Mouse (Mus musculus): ENCODE data around the gene Rftn1. TPM values are rescaled to one million over a fixed set of nuclear protein-coding genes. Genes with fewer than 3 reads are reported as not detected.
"Not testable (repeated sequence)": the region's sequence is repeated elsewhere in the genome, so short reads cannot be mapped to it uniquely, and the experiment has no call there.

Rftn1 gene
- polyA plus RNA-seq, 1 experiment from 2014 or later: 37.8 TPM

- H3K4me2 ChIP-seq (ENCODE audit: low read depth, low read length): no peak overlapping the region
- ATAC-seq (replicated peaks; ENCODE audit: extremely low read depth, insufficient read depth, low FRiP score): peak; percentile 78
- H3K27ac ChIP-seq (ENCODE audit: low read length): peak overlapping the region; percentile 8
- peaks cover 26% of the 10 kb centered on the region for H3K4me1 ChIP-seq (ENCODE audit: control insufficient read depth, insufficient read depth, low read length)
- no peaks in the 10 kb centered on the region for H3K36me3 ChIP-seq (ENCODE audit: control insufficient read depth, insufficient read depth)
- H3K9me3 ChIP-seq (replicated peaks; ENCODE audit: control insufficient read depth, low read length): no peaks in the 10 kb centered on the region
- H3K4me3 ChIP-seq (ENCODE audit: low read length): no peak overlapping the region
- WGBS: 46% methylated on average over 4 of the region's 4 CpGs
- H3K27me3 ChIP-seq (ENCODE audit: control insufficient read depth, insufficient read depth, low read length): no peaks in the 10 kb centered on the region
- H3K9ac ChIP-seq (ENCODE audit: low read length): no peak overlapping the region
These were observed 70.4 kb downstream of the Rftn1 start for GRCm38 (mm10) chr17:50120098-50120497.

DNA sequence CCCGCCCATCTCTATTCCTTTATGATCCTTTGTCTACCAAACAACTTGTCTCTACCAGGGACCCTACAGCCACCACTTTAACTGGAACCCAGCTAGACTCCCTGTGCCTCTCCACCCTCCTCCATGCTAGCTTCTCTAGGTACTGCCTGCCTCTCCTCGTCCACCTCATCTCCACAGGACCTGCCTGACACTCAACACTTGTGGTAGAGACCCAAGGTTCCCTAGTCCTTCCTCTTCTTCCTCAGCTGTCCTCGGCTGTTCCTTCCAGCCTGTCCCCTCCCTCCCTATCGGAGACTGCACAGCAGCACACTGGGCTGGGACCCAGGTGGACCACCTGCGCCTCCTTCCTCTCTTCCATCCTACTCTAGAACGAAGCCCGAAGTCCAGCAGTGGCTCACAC is 73.0 kb downstream of the Rftn1 start:
- Histone ChIP-seq H3K36me3 (ENCODE audit: control insufficient read depth, insufficient read depth) (peaks cover 5% of the 10 kb centered on the region; the same call in 1 of the 2 replicates), H3K27ac (ENCODE audit: low read length) (0 out of 2 replicates have a peak overlapping the region, but pooled peaks have one; percentile 8), H3K4me2 (ENCODE audit: low read depth, low read length) (no peak overlapping the region), H3K9me3 (replicated peaks; ENCODE audit: control insufficient read depth, low read length) (no peaks in the 10 kb centered on the region), H3K9ac (ENCODE audit: low read length) (no peak overlapping the region), H3K27me3 (ENCODE audit: control insufficient read depth, insufficient read depth, low read length) (no peaks in the 10 kb centered on the region), H3K4me3 (ENCODE audit: low read length) (no peak overlapping the region), H3K4me1 (ENCODE audit: control insufficient read depth, insufficient read depth, low read length) (peaks cover 12% of the 10 kb centered on the region)
- ATAC-seq (replicated peaks; ENCODE audit: extremely low read depth, insufficient read depth, low FRiP score): no peak
- WGBS: 94% methylated on average over 7 of the region's 7 CpGs

- 69% methylated on average over 3 of the region's 3 CpGs for WGBS
- H3K27ac ChIP-seq (ENCODE audit: low read length): 0 out of 2 replicates have a peak overlapping the region, but pooled peaks have one; percentile 8
- peaks cover 9% of the 10 kb centered on the region for H3K4me1 ChIP-seq (ENCODE audit: control insufficient read depth, insufficient read depth, low read length)
These were observed 73.5 kb downstream of the Rftn1 start for GRCm38 (mm10) chr17:50116980-50117379.

GRCm38 (mm10) chr17:50116401-50116800 is 74.1 kb downstream of the Rftn1 start:
- not testable (repeated sequence) for H3K27me3 ChIP-seq (ENCODE audit: control insufficient read depth, insufficient read depth, low read length); H3K4me2 ChIP-seq (ENCODE audit: low read depth, low read length); H3K9me3 ChIP-seq (replicated peaks; ENCODE audit: control insufficient read depth, low read length)

More at GRCm38 (mm10) chr17:50116980-50117379, 73.5 kb downstream of the Rftn1 start:
- Histone ChIP-seq H3K4me3 (ENCODE audit: low read length) (no peak overlapping the region), H3K36me3 (ENCODE audit: control insufficient read depth, insufficient read depth) (peaks cover 5% of the 10 kb centered on the region; the same call in 1 of the 2 replicates), H3K9ac (ENCODE audit: low read length) (no peak overlapping the region), H3K4me2 (ENCODE audit: low read depth, low read length) (no peak overlapping the region), H3K9me3 (replicated peaks; ENCODE audit: control insufficient read depth, low read length) (no peaks in the 10 kb centered on the region), H3K27me3 (ENCODE audit: control insufficient read depth, insufficient read depth, low read length) (no peaks in the 10 kb centered on the region)
- no peak for ATAC-seq (replicated peaks; ENCODE audit: extremely low read depth, insufficient read depth, low FRiP score)

DNA sequence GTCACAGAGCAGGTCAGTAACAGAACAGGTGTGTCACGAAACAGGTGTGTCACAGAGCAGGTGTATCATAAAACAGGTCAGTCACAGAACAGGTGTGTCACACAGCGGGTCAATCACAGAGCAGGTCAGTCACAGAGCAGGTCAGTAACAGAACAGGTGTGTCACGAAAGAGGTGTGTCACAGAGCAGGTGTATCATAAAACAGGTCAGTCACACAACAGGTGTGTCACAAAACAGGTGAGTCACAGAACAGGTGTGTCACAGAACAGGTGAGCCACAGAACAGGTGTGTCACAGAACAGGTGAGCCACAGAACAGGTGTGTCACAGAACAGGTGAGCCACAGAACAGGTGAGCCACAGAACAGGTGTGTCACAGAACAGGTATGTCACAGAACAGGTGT is 74.8 kb downstream of the Rftn1 start:
- not testable (repeated sequence) for H3K4me1 ChIP-seq (ENCODE audit: control insufficient read depth, insufficient read depth, low read length); H3K36me3 ChIP-seq (ENCODE audit: control insufficient read depth, insufficient read depth); H3K27me3 ChIP-seq (ENCODE audit: control insufficient read depth, insufficient read depth, low read length); H3K4me2 ChIP-seq (ENCODE audit: low read depth, low read length); H3K27ac ChIP-seq (ENCODE audit: low read length); ATAC-seq (replicated peaks; ENCODE audit: extremely low read depth, insufficient read depth, low FRiP score); H3K9me3 ChIP-seq (replicated peaks; ENCODE audit: control insufficient read depth, low read length); H3K4me3 ChIP-seq (ENCODE audit: low read length); H3K9ac ChIP-seq (ENCODE audit: low read length)
- 93% methylated on average over 3 of the region's 3 CpGs for WGBS

More at GRCm38 (mm10) chr17:50116401-50116800, 74.1 kb downstream of the Rftn1 start:
- 89% methylated on average over 1 of the region's 1 CpGs for WGBS
- H3K9ac ChIP-seq (ENCODE audit: low read length); ATAC-seq (replicated peaks; ENCODE audit: extremely low read depth, insufficient read depth, low FRiP score); H3K4me1 ChIP-seq (ENCODE audit: control insufficient read depth, insufficient read depth, low read length); H3K36me3 ChIP-seq (ENCODE audit: control insufficient read depth, insufficient read depth); H3K27ac ChIP-seq (ENCODE audit: low read length); H3K4me3 ChIP-seq (ENCODE audit: low read length): not testable (repeated sequence)

- H3K4me3 ChIP-seq (ENCODE audit: low read length): no peak overlapping the region
These were observed 75.8 kb downstream of the Rftn1 start for GRCm38 (mm10) chr17:50114659-50115058.

GRCm38 (mm10) chr17:50110650-50111415 is 79.6 kb downstream of the Rftn1 start:
- peaks cover 11% of the 10 kb centered on the region; the same call in 1 of the 2 replicates for H3K36me3 ChIP-seq (ENCODE audit: control insufficient read depth, insufficient read depth)
- H3K9me3 ChIP-seq (replicated peaks; ENCODE audit: control insufficient read depth, low read length): no peaks in the 10 kb centered on the region
- no peak overlapping the region for H3K4me2 ChIP-seq (ENCODE audit: low read depth, low read length)
- no peaks in the 10 kb centered on the region for H3K27me3 ChIP-seq (ENCODE audit: control insufficient read depth, insufficient read depth, low read length)
- ATAC-seq (replicated peaks; ENCODE audit: extremely low read depth, insufficient read depth, low FRiP score): no peak
- H3K9ac ChIP-seq (ENCODE audit: low read length): no peak overlapping the region
- no peak overlapping the region for H3K4me3 ChIP-seq (ENCODE audit: low read length)
- no peak overlapping the region for H3K27ac ChIP-seq (ENCODE audit: low read length)
- no peaks in the 10 kb centered on the region for H3K4me1 ChIP-seq (ENCODE audit: control insufficient read depth, insufficient read depth, low read length)
- 70% methylated on average over 14 of the region's 14 CpGs for WGBS

More at GRCm38 (mm10) chr17:50114659-50115058, 75.8 kb downstream of the Rftn1 start:
- Histone ChIP-seq H3K9ac (ENCODE audit: low read length) (no peak overlapping the region), H3K4me2 (ENCODE audit: low read depth, low read length) (no peak overlapping the region), H3K9me3 (replicated peaks; ENCODE audit: control insufficient read depth, low read length) (no peaks in the 10 kb centered on the region), H3K27ac (ENCODE audit: low read length) (no peak overlapping the region), H3K4me1 (ENCODE audit: control insufficient read depth, insufficient read depth, low read length) (no peaks in the 10 kb centered on the region), H3K36me3 (ENCODE audit: control insufficient read depth, insufficient read depth) (peaks cover 5% of the 10 kb centered on the region; the same call in 1 of the 2 replicates), H3K27me3 (ENCODE audit: control insufficient read depth, insufficient read depth, low read length) (no peaks in the 10 kb centered on the region)
- WGBS: 89% methylated on average over 8 of the region's 8 CpGs
- ATAC-seq (replicated peaks; ENCODE audit: extremely low read depth, insufficient read depth, low FRiP score): no peak

- Histone ChIP-seq H3K27ac (ENCODE audit: low read length) (no peak overlapping the region), H3K4me3 (ENCODE audit: low read length) (no peak overlapping the region), H3K36me3 (ENCODE audit: control insufficient read depth, insufficient read depth) (peaks cover 20% of the 10 kb centered on the region), H3K4me2 (ENCODE audit: low read depth, low read length) (no peak overlapping the region), H3K9me3 (replicated peaks; ENCODE audit: control insufficient read depth, low read length) (no peaks in the 10 kb centered on the region), H3K4me1 (ENCODE audit: control insufficient read depth, insufficient read depth, low read length) (no peaks in the 10 kb centered on the region), H3K27me3 (ENCODE audit: control insufficient read depth, insufficient read depth, low read length) (no peaks in the 10 kb centered on the region), H3K9ac (ENCODE audit: low read length) (no peak overlapping the region)
- 90% methylated on average over 10 of the region's 10 CpGs for WGBS
- no peak for ATAC-seq (replicated peaks; ENCODE audit: extremely low read depth, insufficient read depth, low FRiP score)
These were observed 83.7 kb downstream of the Rftn1 start for GRCm38 (mm10) chr17:50106811-50107210.

GRCm38 (mm10) chr17:50104131-50104530 is 86.3 kb downstream of the Rftn1 start:
- H3K9ac ChIP-seq (ENCODE audit: low read length): no peak overlapping the region
- H3K9me3 ChIP-seq (replicated peaks; ENCODE audit: control insufficient read depth, low read length): no peaks in the 10 kb centered on the region
- no peaks in the 10 kb centered on the region for H3K27me3 ChIP-seq (ENCODE audit: control insufficient read depth, insufficient read depth, low read length)
- H3K4me2 ChIP-seq (ENCODE audit: low read depth, low read length): no peak overlapping the region
- no peaks in the 10 kb centered on the region; the same call in 1 of the 2 replicates for H3K4me1 ChIP-seq (ENCODE audit: control insufficient read depth, insufficient read depth, low read length)
- peaks cover 20% of the 10 kb centered on the region for H3K36me3 ChIP-seq (ENCODE audit: control insufficient read depth, insufficient read depth)
- ATAC-seq (replicated peaks; ENCODE audit: extremely low read depth, insufficient read depth, low FRiP score): no peak
- 79% methylated on average over 3 of the region's 3 CpGs for WGBS
- no peak overlapping the region for H3K4me3 ChIP-seq (ENCODE audit: low read length)
- no peak overlapping the region for H3K27ac ChIP-seq (ENCODE audit: low read length)
